17 mouse cellular contexts compared by ENCODE assay signal in the genomic region with DNA sequence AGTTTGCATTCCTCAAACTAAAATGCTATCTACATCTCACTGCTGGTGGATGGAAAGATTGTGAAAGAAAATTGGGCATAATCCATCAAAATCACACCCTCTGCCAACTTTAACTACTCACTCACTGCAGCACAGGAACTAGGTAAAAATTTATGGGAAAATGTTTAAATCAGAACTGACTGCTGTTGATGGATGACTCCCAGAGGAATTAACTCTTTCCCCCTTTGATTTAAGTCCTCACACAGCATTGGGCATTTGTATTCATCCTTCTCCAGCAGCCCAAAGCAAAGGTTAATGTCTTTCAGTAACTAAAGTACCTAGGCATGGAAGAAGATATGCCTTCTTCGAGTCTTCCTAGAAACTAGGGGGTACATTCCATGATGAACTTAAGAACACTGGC.
"Had no signal": no experiment of that assay in that cellular context is flagged by ENCODE, and none has a peak within 500 bp of the region (broad histone marks: within the 10 kb centered on the region; RNA-seq: fewer than 3 reads in every experiment).

No protein-coding gene starts in this region.

- H3K4me2 ChIP-seq: kidney, embryonic 15.5 days; limb, embryonic 12.5 days; midbrain, embryonic 11.5 days; midbrain, embryonic 15.5 days; neural tube, embryonic 12.5 days had no signal

- H3K36me3 ChIP-seq: kidney, embryonic 15.5 days; limb, embryonic 12.5 days; midbrain, embryonic 15.5 days; neural tube, embryonic 12.5 days had no signal

- H3K4me3 ChIP-seq: kidney, embryonic 15.5 days; left cerebral cortex, adult 2 months; limb, embryonic 12.5 days; midbrain, embryonic 15.5 days; neural tube, embryonic 12.5 days had no signal

- H3K27ac ChIP-seq: kidney, embryonic 15.5 days; left cerebral cortex, adult 2 months; limb, embryonic 12.5 days; liver, embryonic 14.5 days; midbrain, embryonic 15.5 days; neural tube, embryonic 12.5 days had no signal

- H3K27me3 ChIP-seq: kidney, embryonic 15.5 days; limb, embryonic 12.5 days; midbrain, embryonic 15.5 days; neural tube, embryonic 12.5 days had no signal

- H3K9me3 ChIP-seq: kidney, embryonic 15.5 days; limb, embryonic 12.5 days; midbrain, embryonic 15.5 days; neural tube, embryonic 12.5 days had no signal

- H3K4me1 ChIP-seq: kidney, embryonic 15.5 days; limb, embryonic 12.5 days; midbrain, embryonic 15.5 days; neural tube, embryonic 12.5 days had no signal

- ATAC-seq: lung, postnatal 0 days; midbrain, embryonic 15.5 days had no signal

- H3K9ac ChIP-seq: kidney, embryonic 15.5 days; limb, embryonic 12.5 days; liver, embryonic 14.5 days; midbrain, embryonic 15.5 days; neural tube, embryonic 12.5 days had no signal

- DNase-seq: kidney, adult 2 months; kidney, postnatal 14 days; lung, adult 2 months; lung, postnatal 4 days; retina, postnatal 1 day; right cerebral cortex, postnatal 4 days; spleen, adult 18-20 months; thymus, adult 18-20 months; thymus, postnatal 25 days had no signal
